Mouse (Mus musculus): ENCODE data around the gene Tepsin.

The Tepsin gene

DNA sequence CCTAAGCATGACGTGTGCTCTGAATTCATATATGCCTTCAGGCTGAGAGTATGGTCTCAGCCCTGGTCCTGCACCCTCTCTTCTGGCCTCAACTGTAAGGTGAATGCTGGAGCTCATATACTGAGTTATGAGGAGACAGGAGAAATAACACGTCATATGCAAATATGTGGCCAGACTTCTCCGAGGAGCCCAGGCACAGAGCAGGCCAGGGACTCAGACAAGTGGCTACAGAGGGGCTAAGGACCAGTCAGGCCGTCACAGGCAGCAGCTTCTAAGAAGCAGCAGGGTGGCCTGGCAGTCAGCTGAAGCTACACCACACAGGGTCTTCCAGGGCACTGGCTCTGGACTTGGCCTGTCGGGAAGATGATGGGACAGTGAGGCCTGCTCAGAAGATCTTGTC is 35.2 kb downstream of the Tepsin start:
- DNase-seq, result no peak

- no peak for DNase-seq
Measured at GRCm38 (mm10) chr11:120060634-120061033, 37.9 kb downstream of the Tepsin start.

- no peak for DNase-seq
Measured at GRCm38 (mm10) chr11:120055953-120056732, 42.4 kb downstream of the Tepsin start.

- no peak for DNase-seq
Measured at GRCm38 (mm10) chr11:120053846-120054245, 44.7 kb downstream of the Tepsin start.

DNA sequence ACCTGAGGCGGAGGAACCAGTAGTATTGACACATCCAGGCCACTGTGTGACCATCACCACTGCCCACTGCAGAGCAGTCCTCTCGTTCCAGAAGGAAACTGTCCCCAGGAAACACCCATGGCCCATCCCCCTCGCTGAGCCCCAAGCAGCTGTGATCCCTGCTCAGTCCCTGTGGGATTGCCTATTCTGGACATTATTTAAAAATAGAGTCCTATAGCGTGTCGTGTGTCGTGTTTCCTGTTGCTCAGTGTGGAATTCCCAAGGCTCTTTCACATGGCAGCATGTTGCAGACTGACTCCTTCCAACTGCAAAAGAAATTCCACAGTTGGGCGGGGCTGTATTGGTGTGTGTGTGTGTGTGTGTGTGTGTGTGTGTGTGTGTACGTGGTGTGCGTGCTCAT is 46.3 kb downstream of the Tepsin start:
- no peak for DNase-seq

DNA sequence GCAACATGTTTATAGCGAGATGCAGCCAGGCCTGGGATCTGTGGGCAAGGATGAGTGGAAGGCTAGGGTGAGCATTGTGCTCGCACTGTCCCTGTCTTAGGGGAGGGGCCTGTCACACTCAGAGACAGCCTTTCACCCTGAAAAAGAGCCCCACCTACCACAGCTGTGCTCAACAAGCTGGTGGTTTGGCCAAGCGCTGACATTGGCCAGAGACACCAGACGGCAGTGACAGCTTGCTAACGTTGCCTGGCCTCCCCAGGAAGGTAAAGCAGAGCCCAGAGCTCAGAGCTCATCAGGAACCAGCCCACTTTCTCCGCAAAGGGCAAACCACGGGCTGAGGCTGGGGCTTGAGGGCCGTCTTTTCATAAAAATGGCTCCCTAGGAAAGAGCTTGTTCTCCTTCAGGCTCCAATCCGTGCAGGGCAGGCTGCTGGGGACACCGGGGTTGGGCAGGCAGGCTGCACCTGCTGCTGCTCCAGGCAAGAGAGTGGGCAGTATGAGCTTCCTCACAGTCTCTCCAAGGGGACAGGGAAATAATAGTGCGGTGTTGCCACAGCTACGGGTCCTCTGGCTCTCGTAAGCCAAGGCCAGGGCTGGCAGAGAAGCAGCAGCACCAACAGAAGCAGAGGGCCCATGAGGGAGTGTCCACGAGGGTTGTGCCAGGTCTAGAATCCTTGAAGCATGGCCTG is 47.3 kb downstream of the Tepsin start:
- DNase-seq, result no peak

- no peak for DNase-seq
Measured at GRCm38 (mm10) chr11:120049067-120049466, 49.5 kb downstream of the Tepsin start.

- no peak for DNase-seq
Measured at GRCm38 (mm10) chr11:120048252-120048556, 50.3 kb downstream of the Tepsin start.

GRCm38 (mm10) chr11:120047531-120048251 is 50.8 kb downstream of the Tepsin start:
- DNase-seq, result no peak

DNA sequence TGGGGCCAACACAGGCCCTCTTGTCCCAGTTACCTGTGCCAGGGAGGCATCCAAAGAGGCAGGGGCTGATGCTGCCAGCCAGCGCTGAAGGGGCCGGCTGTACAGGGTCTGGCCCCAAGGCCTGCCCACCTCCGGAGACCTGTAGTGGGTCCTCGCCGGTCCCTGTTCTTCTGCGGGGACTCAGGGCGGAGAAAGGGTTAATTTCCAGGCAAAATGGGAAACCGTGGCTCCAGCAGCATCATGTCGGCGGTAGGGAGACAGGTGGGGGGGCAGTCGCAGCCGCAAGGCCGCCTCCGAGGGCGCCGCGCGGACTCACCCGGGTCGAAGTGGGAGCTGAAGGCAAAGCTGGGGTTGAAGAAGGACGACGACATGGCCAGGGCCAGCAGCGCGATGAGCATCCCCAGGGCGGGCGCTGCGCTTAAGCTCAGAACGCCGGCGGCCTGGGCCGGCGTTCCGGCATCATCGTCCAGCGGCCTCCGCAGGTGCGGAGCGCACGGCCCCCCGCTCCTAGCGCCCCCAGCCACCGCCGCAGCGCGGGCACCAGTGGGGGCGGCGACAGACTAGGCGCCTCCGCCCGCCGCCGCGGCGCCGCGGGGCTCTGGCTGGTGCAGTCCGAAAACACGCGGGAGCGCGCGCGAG is 51.9 kb downstream of the Tepsin start, which contains the start of gene Aatk:
TSS of gene Aatk (minus strand) at position 615 of the 639 bp plus-strand sequence.
- no peak for DNase-seq

- no peak for DNase-seq
Measured at GRCm38 (mm10) chr11:120045839-120046552, 52.5 kb downstream of the Tepsin start.

DNA sequence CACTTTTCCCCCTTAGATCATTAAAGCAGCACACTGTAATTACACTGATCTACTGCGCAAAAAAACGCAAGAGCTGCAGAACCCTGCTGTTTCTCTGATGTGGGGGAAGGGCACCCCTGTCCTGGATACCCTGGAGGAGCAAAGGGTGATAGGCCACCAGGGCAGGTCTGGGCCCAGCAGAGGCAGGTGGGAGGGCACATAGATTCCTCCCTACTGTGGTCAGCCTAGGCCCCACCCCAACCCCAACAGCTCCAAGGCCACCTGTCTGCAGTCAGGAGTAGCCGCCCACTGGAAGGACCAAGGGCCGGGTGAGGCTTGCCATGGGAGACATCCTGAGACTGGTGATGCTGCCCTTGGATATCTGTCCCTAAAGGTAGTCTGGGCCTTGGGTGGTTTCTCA is 53.2 kb downstream of the Tepsin start:
- DNase-seq, result no peak

DNA sequence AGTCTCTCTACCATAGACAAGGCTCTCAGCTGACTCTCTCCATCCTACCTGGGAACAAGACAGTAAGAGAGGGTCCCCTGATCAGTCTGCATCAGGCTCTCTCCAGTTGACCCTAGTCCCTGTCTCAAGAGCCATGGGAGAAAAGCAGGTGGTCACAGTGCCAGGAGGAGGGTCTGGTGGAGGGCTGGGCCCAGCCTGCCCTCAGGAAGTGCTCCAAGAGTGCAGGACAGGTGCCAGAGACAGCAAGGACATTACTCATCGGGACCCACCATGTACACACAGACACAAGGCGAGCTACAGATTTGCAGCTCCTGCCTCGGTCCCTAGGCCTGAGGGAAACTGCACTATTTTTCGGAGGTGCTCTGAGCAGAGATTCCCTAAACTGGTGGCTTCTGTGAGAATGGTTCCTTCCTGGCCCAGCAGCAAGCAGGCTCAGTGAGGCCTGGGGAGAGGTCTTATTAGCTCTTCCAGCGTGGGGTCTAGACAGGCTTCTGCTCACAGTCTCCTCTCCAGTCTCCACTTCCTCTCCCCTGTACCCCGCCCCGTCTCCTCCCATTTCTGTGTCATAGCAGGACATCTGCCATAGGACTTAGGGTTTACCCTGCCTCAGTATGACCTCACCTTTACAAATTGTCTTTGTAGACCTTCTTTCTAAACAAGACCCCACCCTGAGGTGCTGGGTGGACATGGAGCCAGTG is 56.2 kb downstream of the Tepsin start:
- DNase-seq, result no peak

- DNase-seq, result no peak
Measured at GRCm38 (mm10) chr11:120041191-120042123, 57.1 kb downstream of the Tepsin start.
